Mouse (Mus musculus): ENCODE results near the gene Olfr1222. TPM values are rescaled to one million over a fixed set of nuclear protein-coding genes. Genes with fewer than 3 reads are reported as not detected.

Gene Olfr1222
- not detected for polyA plus RNA-seq (2012; fragmentation: generic; extraction: Trizol)

GRCm38 (mm10) chr2:89132954-89133353 lies at the start of gene Olfr1222:
TSS of gene Olfr1222 (minus strand) at chr2:89133054.

GRCm38 (mm10) chr2:89174569-89174968 lies 41.7 kb upstream of the Olfr1222 start, which contains the start of gene Olfr1225:
TSS of gene Olfr1225 (minus strand) at chr2:89174669.

DNA sequence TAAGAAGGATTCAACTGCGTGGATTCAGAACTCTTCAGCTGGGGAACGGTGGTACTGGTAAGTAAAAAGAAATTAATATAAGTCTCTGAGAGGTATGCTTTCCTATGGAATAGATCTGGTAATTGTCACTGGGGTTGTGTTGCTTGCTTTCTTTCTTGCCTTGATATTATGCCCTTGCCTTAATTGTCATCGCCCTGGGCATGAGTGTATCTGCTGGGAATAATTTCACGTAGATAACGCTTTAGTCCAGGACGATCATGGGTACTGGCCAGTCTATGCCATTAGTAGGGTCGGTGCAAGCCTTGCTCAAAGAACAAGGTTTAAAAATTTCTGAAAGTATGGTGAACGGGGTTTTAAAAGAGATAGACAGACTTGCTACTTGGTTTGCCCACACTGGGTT lies 31.1 kb upstream of the Olfr1222 start, which contains the start of gene Olfr1224-ps1:
Gene Olfr1224-ps1 (minus strand): TSS at position 101 of the 400 bp plus-strand sequence.

GRCm38 (mm10) chr2:89151460-89151859 lies 18.6 kb upstream of the Olfr1222 start, which contains the start of gene Olfr1223:
TSS of gene Olfr1223 (minus strand) at chr2:89151560.

DNA sequence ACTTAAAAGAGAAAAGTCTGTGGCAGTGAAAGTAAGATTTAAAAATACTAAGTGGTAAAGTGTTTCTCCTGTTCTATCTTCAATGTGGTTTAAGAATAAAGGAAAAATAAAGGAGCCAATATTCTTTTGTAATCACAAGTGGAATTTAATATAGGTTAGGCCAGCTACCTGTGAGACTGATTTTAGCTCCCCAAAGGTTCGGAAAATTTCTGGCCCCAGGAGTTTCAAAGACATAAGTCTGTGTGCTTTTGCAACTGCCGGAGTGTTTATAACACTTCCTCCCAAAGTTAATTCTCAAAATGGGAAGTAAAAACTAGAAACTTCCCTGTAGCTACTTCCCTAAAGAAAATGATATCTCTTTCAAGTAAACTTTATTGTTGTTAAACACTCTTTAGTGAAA lies 15.7 kb downstream of the Olfr1222 start, which contains the start of gene Olfr1221:
Gene Olfr1221 (minus strand): TSS at position 101 of the 400 bp plus-strand sequence.

DNA sequence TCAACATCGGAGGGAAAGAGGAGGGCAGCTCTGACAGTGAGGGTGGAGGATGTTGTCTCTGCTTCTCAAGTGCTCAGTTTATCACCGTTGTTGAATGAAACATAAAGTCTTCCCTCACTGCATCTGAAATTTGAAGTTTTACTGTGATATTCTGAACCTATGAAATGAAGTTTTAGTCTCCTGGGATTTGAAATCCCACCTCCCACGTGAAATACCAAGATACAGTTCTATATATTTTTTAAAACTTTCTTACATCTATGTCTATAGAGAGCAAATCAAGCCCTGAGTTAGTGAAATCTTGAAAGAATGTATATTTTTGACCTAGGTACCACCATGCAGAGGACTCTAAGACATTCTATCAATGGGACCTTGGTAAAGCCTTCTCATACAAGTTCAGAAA lies 26.1 kb downstream of the Olfr1222 start, which contains the start of gene Olfr1220:
Gene Olfr1220 (minus strand): TSS at position 101 of the 400 bp plus-strand sequence.

DNA sequence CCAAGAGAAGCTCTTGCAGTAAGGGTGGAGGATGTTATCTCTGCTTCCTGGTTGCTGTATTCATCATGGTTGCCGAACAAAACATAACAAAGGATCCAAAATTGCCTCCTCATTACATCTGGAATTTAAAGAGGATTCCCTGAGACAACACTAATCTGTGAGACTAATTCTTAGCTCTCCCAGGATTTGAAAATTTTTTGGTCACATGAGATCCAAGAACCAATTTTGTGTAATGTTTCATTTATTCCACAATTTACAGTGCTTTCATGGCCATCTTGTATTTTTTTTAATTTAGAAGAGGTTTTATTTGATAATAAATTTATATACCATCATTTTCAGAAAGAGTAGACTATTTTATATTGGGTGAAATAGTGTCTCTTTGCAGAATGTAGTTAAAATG lies 49.4 kb downstream of the Olfr1222 start, which contains the start of gene Olfr1219:
Gene Olfr1219 (minus strand): TSS at position 101 of the 400 bp plus-strand sequence.

Other genes starting within 250 kb of the Olfr1222 start
- not detected for gene Olfr1208, start 230.7 kb downstream of the Olfr1222 start, polyA plus RNA-seq (2012; fragmentation: generic; extraction: Trizol)
- gene Olfr1209, start 217.9 kb downstream of the Olfr1222 start, polyA plus RNA-seq (2012; fragmentation: generic; extraction: Trizol): not detected
- gene Olfr1211, start 194.9 kb downstream of the Olfr1222 start, polyA plus RNA-seq (2012; fragmentation: generic; extraction: Trizol): not detected
- not detected for gene Olfr1212, start 179.1 kb downstream of the Olfr1222 start, polyA plus RNA-seq (2012; fragmentation: generic; extraction: Trizol)
- not detected for gene Gm13762, start 152.8 kb downstream of the Olfr1222 start, polyA plus RNA-seq (2012; fragmentation: generic; extraction: Trizol)
- gene Olfr1214, start 140.4 kb downstream of the Olfr1222 start, polyA plus RNA-seq (2012; fragmentation: generic; extraction: Trizol): not detected
- gene Olfr1215, start 126.1 kb downstream of the Olfr1222 start, polyA plus RNA-seq (2012; fragmentation: generic; extraction: Trizol): not detected
- gene Olfr1216, start 114.7 kb downstream of the Olfr1222 start, polyA plus RNA-seq (2012; fragmentation: generic; extraction: Trizol): not detected
- not detected for gene Olfr1217, start 101.0 kb downstream of the Olfr1222 start, polyA plus RNA-seq (2012; fragmentation: generic; extraction: Trizol)
- not detected for gene Olfr1218, start 71.9 kb downstream of the Olfr1222 start, polyA plus RNA-seq (2012; fragmentation: generic; extraction: Trizol)
- gene Olfr1219, start 49.5 kb downstream of the Olfr1222 start, polyA plus RNA-seq (2012; fragmentation: generic; extraction: Trizol): not detected
- gene Olfr1220, start 26.2 kb downstream of the Olfr1222 start, polyA plus RNA-seq (2012; fragmentation: generic; extraction: Trizol): not detected
- not detected for gene Olfr1221, start 15.8 kb downstream of the Olfr1222 start, polyA plus RNA-seq (2012; fragmentation: generic; extraction: Trizol)
- gene Olfr1223, start 18.5 kb upstream of the Olfr1222 start, polyA plus RNA-seq (2012; fragmentation: generic; extraction: Trizol): not detected
- gene Olfr1224-ps1, start 31.0 kb upstream of the Olfr1222 start, polyA plus RNA-seq (2012; fragmentation: generic; extraction: Trizol): not detected
- not detected for gene Olfr1225, start 41.6 kb upstream of the Olfr1222 start, polyA plus RNA-seq (2012; fragmentation: generic; extraction: Trizol)
- gene Olfr1226, start 67.0 kb upstream of the Olfr1222 start, polyA plus RNA-seq (2012; fragmentation: generic; extraction: Trizol): not detected
- not detected for gene Olfr1228, start 121.0 kb upstream of the Olfr1222 start, polyA plus RNA-seq (2012; fragmentation: generic; extraction: Trizol)
- not detected for gene Olfr1229, start 155.0 kb upstream of the Olfr1222 start, polyA plus RNA-seq (2012; fragmentation: generic; extraction: Trizol)
- not detected for gene Olfr1230, start 164.2 kb upstream of the Olfr1222 start, polyA plus RNA-seq (2012; fragmentation: generic; extraction: Trizol)
- gene Olfr1231, start 174.0 kb upstream of the Olfr1222 start, polyA plus RNA-seq (2012; fragmentation: generic; extraction: Trizol): not detected
- not detected for gene Olfr1232, start 196.6 kb upstream of the Olfr1222 start, polyA plus RNA-seq (2012; fragmentation: generic; extraction: Trizol)
- gene Olfr1233, start 209.3 kb upstream of the Olfr1222 start, polyA plus RNA-seq (2012; fragmentation: generic; extraction: Trizol): not detected
- not detected for gene Olfr1234, start 231.8 kb upstream of the Olfr1222 start, polyA plus RNA-seq (2012; fragmentation: generic; extraction: Trizol)